Mouse (Mus musculus) heart, postnatal 14 days (tissue): ENCODE data around the gene Glipr1l2. TPM values are rescaled to one million over a fixed set of nuclear protein-coding genes. Genes with fewer than 3 reads are reported as not detected.

Experiments used
- total RNA-seq, 2 experiments: library from RNA; stranded (reverse); gene quantifications; 2 replicates each; pipeline ENCODE4 v1.2.3; 2021

Gene Glipr1l2
- total RNA-seq, 2 experiments from 2014 or later = not detected

Other genes starting within 250 kb of the Glipr1l2 start
- 10 to 100 TPM; 20.9 to 22.9 TPM for gene Krr1, start 110.7 kb upstream of the Glipr1l2 start, total RNA-seq
- gene Glipr1, start 80.7 kb upstream of the Glipr1l2 start, total RNA-seq = 1 to 10 TPM; 1.4 to 2.3 TPM
- gene Glipr1l1, start 23.2 kb upstream of the Glipr1l2 start, total RNA-seq = not detected
- gene Glipr1l3, start 77.0 kb downstream of the Glipr1l2 start, total RNA-seq = not detected
- gene Caps2, start 80.3 kb downstream of the Glipr1l2 start, total RNA-seq = not detected
- gene Kcnc2, start 187.8 kb downstream of the Glipr1l2 start, total RNA-seq = under 1 TPM; 0.66 to 0.76 TPM